Mouse (Mus musculus): ENCODE measurements around the gene Rer1. TPM values are rescaled to one million over a fixed set of nuclear protein-coding genes. Genes with fewer than 3 reads are reported as not detected.

Gene Rer1
- total RNA-seq, 1 experiment: 161 TPM

DNA sequence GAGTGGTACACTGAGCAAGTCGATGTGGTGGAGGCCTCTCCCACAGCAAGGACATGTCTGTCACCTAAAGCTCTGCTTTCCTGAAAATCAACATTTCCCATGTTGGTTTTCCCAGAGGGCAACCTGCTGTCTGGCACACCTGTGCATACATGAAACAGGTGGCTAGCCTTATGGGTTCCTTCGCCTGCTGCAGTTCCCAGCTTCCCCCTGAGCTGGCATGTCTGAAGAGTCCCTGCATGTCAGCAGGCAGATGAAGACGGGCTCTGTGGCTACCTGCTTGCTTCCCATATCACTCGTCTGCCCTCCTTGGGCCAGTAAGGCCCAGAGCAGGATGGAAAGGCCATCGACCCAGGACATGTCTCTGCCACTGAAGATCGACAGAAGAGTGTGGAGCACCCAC, 11.3 kb upstream of the Rer1 start:
- H3K9ac ChIP-seq (ENCODE audit: insufficient read depth, low read depth, low read length, poor library complexity, severe bottlenecking): no peak overlapping the region
- TF ChIP-seq ZC3H11A (IDR thresholded peaks at IDR 0.05; ENCODE audit: borderline replicate concordance, low read depth, low read length): no peak
- TF ChIP-seq CHD2 (IDR thresholded peaks at IDR 0.05; ENCODE audit: low read depth, low read length): no peak
- no peak for TF ChIP-seq HCFC1 (IDR thresholded peaks at IDR 0.05; ENCODE audit: borderline replicate concordance, insufficient read depth, low read length)
- no peak for TF ChIP-seq ZNF384 (IDR thresholded peaks at IDR 0.05; ENCODE audit: low read depth, low read length)
- no peak for TF ChIP-seq MAFK (IDR thresholded peaks at IDR 0.05; ENCODE audit: insufficient read depth, low read depth, low read length)
- H3K4me1 ChIP-seq (ENCODE audit: control insufficient read depth in 2 of 2, insufficient read depth in 2 of 2, low read length in 2 of 2, poor library complexity in 1 of 2): peaks cover 0 to 2% of the 10 kb centered on the region in 2 experiments; a peak in 3 of 4 replicates
- H3K4me3 ChIP-seq (ENCODE audit: insufficient read depth in 1 of 2, low read depth in 1 of 2, low read length in 2 of 2, poor library complexity in 1 of 2, severe bottlenecking in 1 of 2): no peak overlapping the region
- no peak for DNase-seq (ENCODE audit: low read depth, low spot score)
- peaks cover 2% of the 10 kb centered on the region; the same call in 1 of the 2 replicates for H3K36me3 ChIP-seq (ENCODE audit: control insufficient read depth, insufficient read depth, low read length, poor library complexity, severe bottlenecking)
- no peaks in the 10 kb centered on the region for H3K9me3 ChIP-seq (ENCODE audit: control insufficient read depth, insufficient read depth, low read depth, low read length)
- H3K27ac ChIP-seq (ENCODE audit: insufficient read depth, low read depth, low read length, poor library complexity, severe bottlenecking): no peak overlapping the region
- in situ Hi-C loops (cut with MboI; ENCODE audit: low sequenced_read_pairs in 2 of 2, unreplicated experiment in 2 of 2): no loop called here

- Histone ChIP-seq H3K9me3 (ENCODE audit: control insufficient read depth, insufficient read depth, low read depth, low read length) (no peaks in the 10 kb centered on the region), H3K4me1 (ENCODE audit: control insufficient read depth in 2 of 2, insufficient read depth in 2 of 2, low read length in 2 of 2, poor library complexity in 1 of 2) (peaks cover 0 to 2% of the 10 kb centered on the region in 2 experiments; a peak in 3 of 4 replicates), H3K9ac (ENCODE audit: insufficient read depth, low read depth, low read length, poor library complexity, severe bottlenecking) (no peak overlapping the region), H3K27ac (ENCODE audit: insufficient read depth, low read depth, low read length, poor library complexity, severe bottlenecking) (no peak overlapping the region), H3K36me3 (ENCODE audit: control insufficient read depth, insufficient read depth, low read length, poor library complexity, severe bottlenecking) (peaks cover 2% of the 10 kb centered on the region; the same call in 1 of the 2 replicates), H3K4me3 (ENCODE audit: insufficient read depth in 1 of 2, low read depth in 1 of 2, low read length in 2 of 2, poor library complexity in 1 of 2, severe bottlenecking in 1 of 2) (no peak overlapping the region)
- in situ Hi-C loops (cut with MboI; ENCODE audit: low sequenced_read_pairs in 2 of 2, unreplicated experiment in 2 of 2): no loop called here
- TF ChIP-seq ZC3H11A (IDR thresholded peaks at IDR 0.05; ENCODE audit: borderline replicate concordance, low read depth, low read length) (no peak), ZNF384 (IDR thresholded peaks at IDR 0.05; ENCODE audit: low read depth, low read length) (no peak), HCFC1 (IDR thresholded peaks at IDR 0.05; ENCODE audit: borderline replicate concordance, insufficient read depth, low read length) (no peak), MAFK (IDR thresholded peaks at IDR 0.05; ENCODE audit: insufficient read depth, low read depth, low read length) (no peak), CHD2 (IDR thresholded peaks at IDR 0.05; ENCODE audit: low read depth, low read length) (no peak)
- no peak for DNase-seq (ENCODE audit: low read depth, low spot score)
Measured at GRCm38 (mm10) chr4:155095967-155096366, 9.8 kb upstream of the Rer1 start.

- Histone ChIP-seq H3K36me3 (ENCODE audit: control insufficient read depth, insufficient read depth, low read length, poor library complexity, severe bottlenecking) (peaks cover 2% of the 10 kb centered on the region; the same call in 1 of the 2 replicates), H3K4me3 (ENCODE audit: insufficient read depth in 1 of 2, low read depth in 1 of 2, low read length in 2 of 2, poor library complexity in 1 of 2, severe bottlenecking in 1 of 2) (no peak overlapping the region), H3K27ac (ENCODE audit: insufficient read depth, low read depth, low read length, poor library complexity, severe bottlenecking) (no peak overlapping the region), H3K4me1 (ENCODE audit: control insufficient read depth in 2 of 2, insufficient read depth in 2 of 2, low read length in 2 of 2, poor library complexity in 1 of 2) (peaks cover 0 to 2% of the 10 kb centered on the region in 2 experiments; a peak in 3 of 4 replicates), H3K9me3 (ENCODE audit: control insufficient read depth, insufficient read depth, low read depth, low read length) (no peaks in the 10 kb centered on the region), H3K9ac (ENCODE audit: insufficient read depth, low read depth, low read length, poor library complexity, severe bottlenecking) (no peak overlapping the region)
- in situ Hi-C loops (cut with MboI; ENCODE audit: low sequenced_read_pairs in 2 of 2, unreplicated experiment in 2 of 2): no loop called here
- TF ChIP-seq ZC3H11A (IDR thresholded peaks at IDR 0.05; ENCODE audit: borderline replicate concordance, low read depth, low read length): peak; percentile 100
- TF ChIP-seq ZNF384 (IDR thresholded peaks at IDR 0.05; ENCODE audit: low read depth, low read length): peak; percentile 6; the same call in 1 of the 2 replicates
- TF ChIP-seq HCFC1 (IDR thresholded peaks at IDR 0.05; ENCODE audit: borderline replicate concordance, insufficient read depth, low read length): no peak
- no peak for TF ChIP-seq MAFK (IDR thresholded peaks at IDR 0.05; ENCODE audit: insufficient read depth, low read depth, low read length)
- no peak for TF ChIP-seq CHD2 (IDR thresholded peaks at IDR 0.05; ENCODE audit: low read depth, low read length)
- DNase-seq (ENCODE audit: low read depth, low spot score): peak; percentile 78
Measured at GRCm38 (mm10) chr4:155095238-155095900, 9.2 kb upstream of the Rer1 start.

GRCm38 (mm10) chr4:155094565-155094964, 8.4 kb upstream of the Rer1 start:
- peak; percentile 51 for DNase-seq (ENCODE audit: low read depth, low spot score)
- H3K27ac ChIP-seq (ENCODE audit: insufficient read depth, low read depth, low read length, poor library complexity, severe bottlenecking): no peak overlapping the region
- peaks cover 2% of the 10 kb centered on the region; the same call in 1 of the 2 replicates for H3K36me3 ChIP-seq (ENCODE audit: control insufficient read depth, insufficient read depth, low read length, poor library complexity, severe bottlenecking)
- no peak overlapping the region for H3K4me3 ChIP-seq (ENCODE audit: insufficient read depth in 1 of 2, low read depth in 1 of 2, low read length in 2 of 2, poor library complexity in 1 of 2, severe bottlenecking in 1 of 2)
- H3K4me1 ChIP-seq (ENCODE audit: control insufficient read depth in 2 of 2, insufficient read depth in 2 of 2, low read length in 2 of 2, poor library complexity in 1 of 2): peaks cover 0 to 2% of the 10 kb centered on the region in 2 experiments; a peak in 3 of 4 replicates
- TF ChIP-seq HCFC1 (IDR thresholded peaks at IDR 0.05; ENCODE audit: borderline replicate concordance, insufficient read depth, low read length): no peak
- no peak for TF ChIP-seq CHD2 (IDR thresholded peaks at IDR 0.05; ENCODE audit: low read depth, low read length)
- TF ChIP-seq ZC3H11A (IDR thresholded peaks at IDR 0.05; ENCODE audit: borderline replicate concordance, low read depth, low read length): no peak
- TF ChIP-seq MAFK (IDR thresholded peaks at IDR 0.05; ENCODE audit: insufficient read depth, low read depth, low read length): no peak
- TF ChIP-seq ZNF384 (IDR thresholded peaks at IDR 0.05; ENCODE audit: low read depth, low read length): no peak
- H3K9me3 ChIP-seq (ENCODE audit: control insufficient read depth, insufficient read depth, low read depth, low read length): no peaks in the 10 kb centered on the region
- in situ Hi-C loops (cut with MboI; ENCODE audit: low sequenced_read_pairs in 2 of 2, unreplicated experiment in 2 of 2): loop anchor here (5.0 kb wide), 1 partner anchor 153 kb away; the partner anchor contains the start of gene Faap20 (in 2 of the 2)
- H3K9ac ChIP-seq (ENCODE audit: insufficient read depth, low read depth, low read length, poor library complexity, severe bottlenecking): no peak overlapping the region

Measured in ES-E14 (cell line).